Mouse (Mus musculus): ENCODE measurements around the gene Crybb1. TPM values are rescaled to one million over a fixed set of nuclear protein-coding genes. Genes with fewer than 3 reads are reported as not detected.

Crybb1 gene
- polyA plus RNA-seq, 1 experiment from 2014 or later, result not detected

- CTCF ChIA-PET, result no interaction called here
- no peak for TF ChIP-seq CTCF (IDR thresholded peaks at IDR 0.05)
- ATAC-seq, result no peak
- POLR2A ChIA-PET, result interaction anchor here (1.2 kb wide), 1 partner anchor 11 kb away, joined by 3 read pairs; no protein-coding TSS in a partner anchor
- no peak for DNase-seq (ENCODE audit: low read depth, low spot score)
- in situ Hi-C loops (cut with MboI; ENCODE audit: low pct_unique_long_range_greater_than_20kb), result loop anchor here (5.0 to 25.0 kb wide), 2 partner anchors 38 to 1603 kb away; no protein-coding TSS in a partner anchor
- no peaks in the 10 kb centered on the region for H3K27me3 ChIP-seq
Observed at GRCm38 (mm10) chr5:112284203-112284582, 28.6 kb downstream of the Crybb1 start.

DNA sequence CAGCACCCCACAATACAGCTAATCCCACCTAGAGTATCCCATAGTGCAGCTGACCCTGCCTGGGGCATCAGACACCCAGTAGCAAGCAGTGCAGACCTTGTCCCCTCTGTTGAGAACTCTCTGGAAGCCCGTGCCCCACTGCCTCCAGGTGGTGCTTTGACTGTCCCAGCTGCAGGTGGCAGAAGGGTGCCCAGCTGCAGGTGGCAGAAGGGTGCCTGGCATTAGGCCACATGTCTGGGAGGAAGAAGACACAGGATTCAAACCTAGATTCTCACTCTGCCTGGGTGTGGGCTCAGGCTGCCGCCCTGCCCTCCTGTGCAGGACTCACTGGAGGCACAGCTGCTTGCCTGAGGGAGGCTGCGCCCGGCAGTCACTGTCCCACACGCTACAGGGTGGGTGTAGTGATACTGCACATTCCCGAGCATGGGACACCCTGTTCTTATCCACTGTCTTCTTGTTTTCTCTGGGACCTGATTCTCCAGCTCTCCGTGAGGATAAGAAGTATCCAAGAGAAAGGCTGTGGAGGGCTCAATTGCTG, 30.0 kb downstream of the Crybb1 start:
- ChIA-PET POLR2A (no interaction called here), CTCF (no interaction called here)
- H3K27me3 ChIP-seq, result no peaks in the 10 kb centered on the region
- TF ChIP-seq CTCF (IDR thresholded peaks at IDR 0.05), result no peak
- ATAC-seq, result no peak
- DNase-seq (ENCODE audit: low read depth, low spot score), result no peak
- in situ Hi-C loops (cut with MboI; ENCODE audit: low pct_unique_long_range_greater_than_20kb), result loop anchor here (25.0 kb wide), 1 partner anchor 1602 kb away; no protein-coding TSS in a partner anchor

DNA sequence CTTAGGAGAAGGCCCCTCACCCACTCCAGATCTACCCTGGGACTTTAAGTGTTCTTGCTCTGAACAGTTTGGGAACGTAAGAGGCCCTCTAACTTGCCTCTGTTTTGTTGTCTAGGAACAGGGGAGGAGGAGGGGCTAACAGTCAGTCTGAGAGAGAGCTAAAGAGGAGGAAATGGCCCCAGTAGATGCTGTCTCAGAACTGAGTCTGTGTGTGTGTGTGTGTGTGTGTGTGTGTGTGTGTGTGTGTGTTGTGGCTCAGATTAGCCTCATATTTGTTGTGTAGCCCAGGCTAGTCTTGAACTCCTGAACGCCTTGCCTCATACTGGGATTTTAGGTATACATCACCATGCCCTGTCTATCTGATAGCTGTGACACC, 31.0 kb downstream of the Crybb1 start:
- DNase-seq (ENCODE audit: low read depth, low spot score), result no peak
- H3K27me3 ChIP-seq, result no peaks in the 10 kb centered on the region
- TF ChIP-seq CTCF (IDR thresholded peaks at IDR 0.05), result no peak
- in situ Hi-C loops (cut with MboI; ENCODE audit: low pct_unique_long_range_greater_than_20kb), result loop anchor here (25.0 kb wide), 1 partner anchor 1601 kb away; no protein-coding TSS in a partner anchor
- POLR2A ChIA-PET, result no interaction called here
- CTCF ChIA-PET, result no interaction called here
- ATAC-seq, result no peak

- CTCF ChIA-PET, result interaction anchor here (1.1 kb wide), 1 partner anchor 8 kb away, joined by 3 read pairs; no protein-coding TSS in a partner anchor
- POLR2A ChIA-PET, result no interaction called here
- ATAC-seq, result no peak
- DNase-seq (ENCODE audit: low read depth, low spot score), result no peak
- TF ChIP-seq CTCF (IDR thresholded peaks at IDR 0.05), result no peak
- in situ Hi-C loops (cut with MboI; ENCODE audit: low pct_unique_long_range_greater_than_20kb), result loop anchor here (25.0 kb wide), 1 partner anchor 1600 kb away; no protein-coding TSS in a partner anchor
- H3K27me3 ChIP-seq, result no peaks in the 10 kb centered on the region
Observed at GRCm38 (mm10) chr5:112286984-112287641, 31.5 kb downstream of the Crybb1 start.

DNA sequence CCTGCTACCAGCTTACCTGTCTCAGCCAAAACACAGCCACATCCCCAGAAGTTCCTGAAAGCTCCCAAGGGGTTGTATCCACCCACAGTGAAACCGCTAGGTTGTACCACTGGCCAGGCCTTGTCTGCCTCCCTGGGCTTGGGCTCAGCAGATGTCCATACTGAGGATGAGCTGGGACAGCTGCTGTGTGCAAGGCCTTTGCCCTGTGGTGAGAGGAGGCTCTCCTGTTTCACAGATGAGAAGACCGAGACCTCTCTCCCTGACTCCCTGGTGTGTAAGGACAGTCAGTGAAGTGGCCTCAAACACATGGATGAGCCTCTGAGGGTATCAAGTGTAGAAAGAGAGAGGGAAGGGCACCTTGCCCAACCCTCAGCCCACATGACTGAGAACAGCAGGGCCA, 32.0 kb downstream of the Crybb1 start:
- no peak for ATAC-seq
- DNase-seq (ENCODE audit: low read depth, low spot score), result no peak
- no peak for TF ChIP-seq CTCF (IDR thresholded peaks at IDR 0.05)
- no peaks in the 10 kb centered on the region for H3K27me3 ChIP-seq
- POLR2A ChIA-PET, result no interaction called here
- in situ Hi-C loops (cut with MboI; ENCODE audit: low pct_unique_long_range_greater_than_20kb), result loop anchor here (25.0 kb wide), 1 partner anchor 1600 kb away; no protein-coding TSS in a partner anchor
- CTCF ChIA-PET, result interaction anchor here (1.1 kb wide), 1 partner anchor 8 kb away, joined by 3 read pairs; no protein-coding TSS in a partner anchor

GRCm38 (mm10) chr5:112288193-112289141, 32.9 kb downstream of the Crybb1 start:
- TF ChIP-seq CTCF (IDR thresholded peaks at IDR 0.05), result no peak
- DNase-seq (ENCODE audit: low read depth, low spot score) (no peak), ATAC-seq (no peak)
- in situ Hi-C loops (cut with MboI; ENCODE audit: low pct_unique_long_range_greater_than_20kb), result loop anchor here (25.0 kb wide), 1 partner anchor 1599 kb away; no protein-coding TSS in a partner anchor
- ChIA-PET CTCF (interaction anchor here (1.1 kb wide), 1 partner anchor 9 kb away, joined by 3 read pairs; no protein-coding TSS in a partner anchor), POLR2A (no interaction called here)
- H3K27me3 ChIP-seq, result no peaks in the 10 kb centered on the region

GRCm38 (mm10) chr5:112289236-112289635, 33.6 kb downstream of the Crybb1 start:
- DNase-seq (ENCODE audit: low read depth, low spot score) (no peak), ATAC-seq (no peak)
- H3K27me3 ChIP-seq, result no peaks in the 10 kb centered on the region
- no peak for TF ChIP-seq CTCF (IDR thresholded peaks at IDR 0.05)
- CTCF ChIA-PET, result interaction anchor here (1.0 to 1.3 kb wide), 2 partner anchors 12 to 31 kb away, joined by 3 read pairs; no protein-coding TSS in a partner anchor
- POLR2A ChIA-PET, result no interaction called here
- in situ Hi-C loops (cut with MboI; ENCODE audit: low pct_unique_long_range_greater_than_20kb), result loop anchor here (25.0 kb wide), 1 partner anchor 1598 kb away; no protein-coding TSS in a partner anchor

GRCm38 (mm10) chr5:112289819-112290535, 34.4 kb downstream of the Crybb1 start:
- H3K27me3 ChIP-seq, result no peaks in the 10 kb centered on the region
- no peak for TF ChIP-seq CTCF (IDR thresholded peaks at IDR 0.05)
- ATAC-seq (no peak), DNase-seq (ENCODE audit: low read depth, low spot score) (no peak)
- POLR2A ChIA-PET, result no interaction called here
- in situ Hi-C loops (cut with MboI; ENCODE audit: low pct_unique_long_range_greater_than_20kb), result loop anchor here (25.0 kb wide), 1 partner anchor 1597 kb away; no protein-coding TSS in a partner anchor
- CTCF ChIA-PET, result interaction anchor here (0.5 to 1.3 kb wide), 4 partner anchors 11 to 838 kb away, joined by 3 read pairs; no protein-coding TSS in a partner anchor

DNA sequence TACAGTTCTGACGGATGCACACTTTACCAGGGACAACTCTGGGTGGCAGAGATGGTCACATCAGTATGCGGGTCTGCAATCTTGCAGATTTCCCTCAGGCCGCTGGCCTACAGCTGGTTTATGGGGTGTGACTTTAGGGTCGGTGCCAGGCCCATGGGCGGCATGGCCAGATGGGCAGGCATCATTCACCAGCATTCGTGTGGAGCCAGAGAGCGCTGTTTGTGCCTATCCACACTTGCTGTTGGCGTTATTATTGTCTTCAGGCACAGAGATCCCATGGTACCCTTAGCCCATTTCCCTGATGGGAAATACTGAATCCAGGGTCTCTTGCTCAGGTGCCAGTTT, 34.9 kb downstream of the Crybb1 start:
- in situ Hi-C loops (cut with MboI; ENCODE audit: low pct_unique_long_range_greater_than_20kb), result loop anchor here (25.0 kb wide), 1 partner anchor 1597 kb away; no protein-coding TSS in a partner anchor
- ATAC-seq, result no peak
- no peak for TF ChIP-seq CTCF (IDR thresholded peaks at IDR 0.05)
- ChIA-PET POLR2A (interaction anchor here (1.3 kb wide), 1 partner anchor 11 kb away, joined by 3 read pairs; no protein-coding TSS in a partner anchor), CTCF (interaction anchor here (0.5 to 1.3 kb wide), 3 partner anchors 28 to 839 kb away, joined by 3 read pairs; no protein-coding TSS in a partner anchor)
- no peak for DNase-seq (ENCODE audit: low read depth, low spot score)
- H3K27me3 ChIP-seq, result no peaks in the 10 kb centered on the region

All from Patski (cell line).